Mouse (Mus musculus) monocyte, adult 2 months (primary cell): ENCODE results near the gene Limch1.

Experiments used
- DNase-seq, 2 experiments: peaks; one replicate each; pipeline ENCODE4 v3.0.0; 2022; ENCODE audit warnings: low spot score in 2 of 2, low read depth in 1 of 2

The Limch1 gene

GRCm38 (mm10) chr5:66784624-66785361 is 39.2 kb downstream of the Limch1 start:
- DNase-seq: no peak

DNA sequence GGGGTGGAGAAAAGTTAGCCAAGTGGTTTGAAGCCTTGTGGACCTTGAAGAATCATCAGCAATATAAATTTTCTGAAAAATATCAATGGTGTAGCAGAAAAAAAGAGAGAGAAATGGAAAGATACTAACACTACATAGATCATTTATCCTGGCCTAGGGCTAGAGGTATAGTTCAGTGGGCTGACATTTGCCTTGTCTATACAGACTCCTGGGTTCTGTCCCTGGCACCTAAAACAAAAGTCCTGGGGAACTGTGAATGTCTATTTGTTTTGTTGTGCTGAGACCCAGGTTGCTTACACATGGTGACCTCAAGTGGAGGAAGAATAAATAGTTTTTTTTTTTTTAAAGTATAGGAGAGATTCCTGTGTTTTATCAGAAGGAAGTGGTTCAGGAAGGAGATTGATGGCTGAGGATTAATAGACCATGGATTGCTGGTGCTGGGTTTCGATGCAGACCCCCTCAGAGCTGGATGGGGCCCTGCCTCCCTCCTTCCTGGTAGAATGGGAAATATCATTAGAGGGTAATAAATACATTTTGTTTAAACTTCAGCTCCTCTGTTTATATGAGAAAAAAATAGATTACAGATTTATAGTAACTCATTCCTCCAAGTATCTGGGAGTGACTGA is 40.5 kb downstream of the Limch1 start:
- no peak for DNase-seq

DNA sequence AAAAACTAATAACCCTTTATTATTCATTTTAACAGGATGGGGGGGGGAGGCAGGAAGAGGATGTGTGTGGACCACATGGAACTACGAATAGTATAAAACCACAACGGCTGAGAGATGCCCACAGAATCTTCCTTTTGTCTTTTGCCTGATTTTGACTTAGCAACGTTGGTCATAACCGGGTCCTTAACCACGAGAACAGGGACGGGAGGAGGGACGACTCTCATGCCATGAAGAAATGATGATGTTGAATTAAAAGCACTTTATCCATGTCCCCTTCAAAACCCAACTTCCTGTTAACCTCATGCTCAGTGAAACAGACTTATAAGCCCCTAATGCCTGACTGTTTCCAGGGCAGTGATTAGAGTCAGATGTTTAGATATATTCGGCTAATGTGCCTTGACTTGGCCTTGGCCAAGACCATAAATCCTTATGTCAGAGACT is 41.0 kb downstream of the Limch1 start:
- DNase-seq: no peak

GRCm38 (mm10) chr5:66789041-66789440 is 43.4 kb downstream of the Limch1 start:
- DNase-seq: no peak

GRCm38 (mm10) chr5:66791161-66791560 is 45.5 kb downstream of the Limch1 start:
- no peak for DNase-seq

DNA sequence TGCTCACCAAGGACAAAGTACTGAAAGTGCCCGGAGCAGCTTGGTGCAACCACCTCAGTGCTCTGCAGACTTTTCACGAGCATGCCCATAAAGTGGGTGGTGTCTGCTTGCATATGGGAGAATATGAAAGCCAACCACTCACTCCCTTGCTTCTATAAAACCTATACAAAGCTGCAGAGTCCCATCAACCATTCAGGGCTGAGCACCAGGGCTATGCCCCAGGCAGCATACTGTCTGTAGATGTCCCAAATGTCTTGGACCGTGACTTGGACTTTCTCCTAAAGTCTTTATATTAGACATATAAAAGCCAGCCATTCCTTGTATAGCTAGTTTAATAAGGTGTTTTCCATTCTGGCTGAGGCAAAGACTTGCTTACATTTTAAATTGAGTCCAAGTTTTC is 47.6 kb downstream of the Limch1 start:
- no peak for DNase-seq

GRCm38 (mm10) chr5:66797326-66797725 is 51.7 kb downstream of the Limch1 start:
- DNase-seq: no peak

DNA sequence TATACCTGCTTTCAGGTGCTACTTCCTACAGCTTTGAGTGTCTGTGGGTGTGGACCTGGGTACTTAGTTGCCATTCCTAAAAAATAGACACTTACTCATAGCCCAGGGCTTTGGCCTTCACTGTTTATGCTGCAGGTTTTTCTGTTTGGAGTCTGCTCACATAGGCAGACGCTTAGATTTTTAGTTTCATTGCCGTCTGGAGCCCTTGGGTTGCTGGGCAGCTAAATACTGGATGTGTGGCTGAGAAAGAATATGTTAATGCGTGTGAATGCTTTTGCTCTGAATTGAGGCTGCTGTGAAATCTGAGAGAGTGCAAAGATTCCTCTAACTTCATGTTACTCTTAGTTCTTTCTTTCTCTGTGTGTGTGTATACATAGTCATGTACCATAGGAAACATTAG is 52.5 kb downstream of the Limch1 start:
- no peak for DNase-seq

DNA sequence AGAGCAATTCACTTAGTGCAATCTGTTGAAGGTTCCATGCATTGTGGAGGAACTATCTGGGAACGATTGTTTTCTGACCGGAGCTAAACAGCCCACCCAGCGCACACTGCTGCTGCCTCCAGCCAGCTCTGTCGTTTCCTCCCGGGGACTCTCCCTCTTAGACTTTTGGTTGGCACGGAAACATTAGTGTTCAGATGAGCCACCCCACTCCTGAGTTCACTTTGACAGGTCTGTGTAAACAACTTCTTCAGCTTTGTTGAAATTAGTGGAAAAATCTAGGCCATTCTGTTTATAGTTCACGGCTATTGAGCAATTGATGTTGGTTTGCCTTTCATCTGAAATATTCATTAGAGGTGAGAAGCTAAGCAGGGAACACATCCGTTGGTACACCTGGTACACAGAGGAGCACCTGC is 53.0 kb downstream of the Limch1 start:
- DNase-seq: no peak

DNA sequence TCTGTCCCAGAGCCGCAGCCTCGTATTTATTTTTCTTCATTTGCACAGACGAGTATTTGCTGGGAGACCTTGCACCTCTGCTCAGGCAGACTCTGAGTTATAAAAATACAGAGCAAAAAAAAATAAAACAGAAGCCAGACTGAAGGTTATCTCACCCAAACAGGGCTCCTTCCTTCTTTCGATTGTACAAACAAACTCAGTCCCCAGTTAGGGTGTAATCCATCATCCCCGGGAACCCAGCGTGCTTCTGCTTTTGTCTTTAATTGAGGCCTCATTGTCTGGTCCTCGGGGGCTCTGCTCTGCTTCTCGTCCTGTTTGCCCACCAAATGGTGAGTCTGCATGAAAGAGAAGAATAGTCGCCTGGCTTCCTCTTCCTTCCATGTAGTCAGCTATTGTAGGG is 54.6 kb downstream of the Limch1 start:
- no peak for DNase-seq

DNA sequence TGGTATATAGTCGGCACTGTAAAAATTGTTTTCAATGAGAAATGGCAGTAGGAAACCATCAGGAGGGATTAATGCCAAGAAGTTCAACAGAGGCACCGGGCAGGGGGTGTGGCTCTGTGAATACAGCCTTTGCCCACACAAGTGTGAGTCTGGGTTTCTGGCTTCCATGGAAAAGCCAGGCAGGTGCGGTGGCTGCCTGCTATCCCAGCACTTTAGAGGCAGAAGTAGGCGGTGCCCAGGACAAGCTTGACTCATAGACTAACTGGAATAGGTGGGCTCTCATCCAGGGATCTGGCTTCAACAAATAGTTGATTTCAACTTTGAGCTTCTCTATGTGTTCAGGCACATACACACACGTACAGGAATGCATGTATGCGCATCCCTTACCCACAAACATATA is 55.4 kb downstream of the Limch1 start:
- DNase-seq: no peak

DNA sequence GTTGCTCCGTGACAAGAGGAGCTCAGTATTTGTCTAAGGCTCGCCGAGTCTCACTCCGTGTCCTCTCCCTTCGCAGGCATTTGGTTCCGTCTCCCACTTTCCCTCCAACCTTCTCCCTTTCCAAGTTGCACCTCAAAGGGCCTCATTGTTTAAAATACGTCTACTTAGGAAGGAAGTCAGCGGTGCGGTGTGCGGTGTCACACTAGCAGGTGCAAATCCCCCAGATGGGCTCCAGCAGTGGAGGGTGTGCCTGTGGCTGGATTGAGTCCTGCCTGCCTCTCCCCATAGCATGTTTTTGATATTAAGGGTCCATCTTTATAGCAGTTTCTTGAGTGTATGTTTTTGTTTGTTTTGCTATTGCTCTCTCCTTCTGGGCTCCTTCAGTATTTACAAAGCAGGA is 56.6 kb downstream of the Limch1 start:
- no peak for DNase-seq

DNA sequence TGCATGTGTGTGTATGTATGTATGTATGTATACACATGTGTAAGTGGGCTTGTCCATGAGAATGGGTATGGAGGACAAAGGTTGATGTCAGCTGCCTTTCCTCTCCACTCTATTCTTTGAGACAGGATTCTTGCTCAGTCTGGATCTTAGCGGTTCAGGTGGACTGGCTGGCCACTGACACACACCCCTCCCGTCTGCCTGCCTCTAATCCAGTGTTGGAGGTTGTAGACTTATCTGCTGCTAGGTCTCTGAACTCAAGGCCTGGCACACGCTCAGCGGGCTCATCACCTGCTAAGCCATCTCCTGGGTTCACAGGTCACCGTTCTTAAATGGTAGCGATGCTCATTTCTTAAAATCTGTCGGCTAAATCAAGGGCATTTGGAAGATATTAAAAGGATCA is 60.7 kb downstream of the Limch1 start:
- no peak for DNase-seq

GRCm38 (mm10) chr5:66807737-66808136 is 62.1 kb downstream of the Limch1 start:
- no peak for DNase-seq

DNA sequence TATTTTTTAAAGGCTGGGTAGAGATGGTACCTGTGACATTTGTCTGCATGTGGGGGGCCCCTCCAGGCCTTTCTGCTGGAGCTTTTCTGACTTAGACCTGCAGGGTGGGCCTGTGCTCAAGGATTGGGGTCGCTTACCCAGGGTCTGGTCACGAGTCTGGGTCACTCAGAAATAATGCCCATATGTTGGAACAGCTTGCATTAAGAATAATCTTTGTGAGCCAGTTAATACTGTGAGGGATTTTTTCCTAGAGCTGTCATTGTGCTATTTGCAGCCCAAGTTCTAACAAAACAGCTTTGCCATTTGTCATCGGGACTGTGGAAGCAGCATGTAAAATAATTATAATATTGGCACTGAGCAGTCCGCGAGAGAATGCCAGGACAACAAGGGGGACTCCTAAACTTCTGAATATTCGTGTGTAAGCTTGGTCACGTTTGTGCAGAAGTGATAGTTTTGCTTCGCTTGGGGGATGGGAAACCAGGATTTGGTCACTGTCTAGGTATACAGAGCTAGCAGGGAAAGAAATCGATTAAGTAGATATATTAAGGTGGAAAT is 63.5 kb downstream of the Limch1 start:
- DNase-seq: no peak

- no peak for DNase-seq
Observed at GRCm38 (mm10) chr5:66810396-66810795, 64.8 kb downstream of the Limch1 start.

DNA sequence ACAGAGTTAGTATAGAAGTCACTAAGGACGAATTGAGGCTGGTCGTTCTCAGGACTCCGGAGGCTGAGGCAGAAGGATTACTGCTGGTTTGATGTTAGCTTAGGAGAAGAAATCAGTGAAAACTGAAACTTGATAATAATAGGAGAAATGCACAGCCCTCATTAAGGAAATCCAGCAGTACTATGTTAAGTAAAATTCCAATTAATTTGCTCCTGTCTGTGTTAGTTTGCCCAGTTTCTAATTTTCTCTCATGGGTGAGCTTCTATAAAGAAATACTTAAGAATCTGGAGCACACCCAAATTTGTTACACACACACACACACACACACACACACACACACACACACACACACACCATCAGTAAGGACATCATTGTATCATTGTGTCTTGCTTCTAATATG is 69.0 kb downstream of the Limch1 start:
- DNase-seq: no peak

DNA sequence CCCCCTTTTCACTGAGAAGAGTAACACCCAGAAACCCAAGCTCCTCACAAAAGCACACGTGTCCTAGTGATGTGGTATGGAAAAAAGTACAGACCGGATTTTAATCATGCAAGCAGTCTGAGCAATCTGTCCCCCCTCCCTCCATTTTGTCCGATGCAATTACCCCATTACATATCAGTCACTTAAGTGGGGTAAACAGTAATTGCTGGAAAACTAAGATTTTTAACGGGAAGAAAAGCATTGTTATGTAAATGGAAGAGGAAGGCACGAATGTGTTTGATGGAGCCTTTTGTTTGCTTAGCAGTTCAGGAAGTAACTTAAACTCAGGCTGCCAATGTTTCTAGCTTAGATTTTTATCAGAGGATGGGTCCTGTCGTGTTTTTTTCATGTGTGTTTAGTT is 70.2 kb downstream of the Limch1 start:
- DNase-seq: no peak

- no peak for DNase-seq
Observed at GRCm38 (mm10) chr5:66816751-66817150, 71.1 kb downstream of the Limch1 start.

- DNase-seq: no peak
Observed at GRCm38 (mm10) chr5:66817184-66817956, 71.7 kb downstream of the Limch1 start.

- DNase-seq: no peak
Observed at GRCm38 (mm10) chr5:66822500-66823205, 77.0 kb downstream of the Limch1 start.
